Mouse (Mus musculus) CH12.LX (cell line): Measurements from ENCODE around the gene Ppp1r1c. TPM values are rescaled to one million over a fixed set of nuclear protein-coding genes. Genes with fewer than 3 reads are reported as not detected.

Experiments used
- DNase-seq: peaks from one replicate; pipeline ENCODE4 v3.0.0-alpha.2; 2013; ENCODE audit errors: extremely low read depth
- H3K27ac ChIP-seq: 2 replicates; pipeline ENCODE4 v1.5.1; 2012; ENCODE audit warnings: low read depth, mild to moderate bottlenecking, control low read depth, moderate library complexity; ENCODE audit not compliant: insufficient read depth
- H3K27me3 ChIP-seq: replicated peaks from 2 replicates; pipeline ENCODE3; 2012; ENCODE audit warnings: inconsistent platforms
- H3K36me3 ChIP-seq, 2 experiments: replicated peaks in 1 of 2; 2 replicates each; pipeline versions ENCODE3 to v1.6.1; 2012; ENCODE audit warnings: inconsistent platforms in 1 of 2, low read length in 1 of 2, mild to moderate bottlenecking in 1 of 2, mixed read lengths in 1 of 2, moderate library complexity in 1 of 2; ENCODE audit not compliant: control insufficient read depth in 1 of 2, insufficient read depth in 1 of 2
- H3K4me1 ChIP-seq, 2 experiments: 2 replicates each; pipeline ENCODE4 v1.6.1; 2012; ENCODE audit warnings: inconsistent platforms in 1 of 2, moderate library complexity in 1 of 2; ENCODE audit not compliant: insufficient read depth in 2 of 2, control insufficient read depth in 1 of 2
- H3K4me2 ChIP-seq: 2 replicates; pipeline ENCODE4 v1.6.1; 2012; ENCODE audit warnings: low read depth, mild to moderate bottlenecking, control low read depth; ENCODE audit not compliant: poor library complexity, insufficient read depth, severe bottlenecking
- H3K4me3 ChIP-seq, 3 experiments: fragments of 150-350 bp in 1 of 3; sonication (generic) in 1 of 3; replicated peaks in 1 of 3; 2 replicates each; pipeline versions ENCODE3 to v1.5.1; 2011 to 2012; ENCODE audit warnings: low read depth in 2 of 3, low read length in 2 of 3, mild to moderate bottlenecking in 2 of 3, moderate library complexity in 2 of 3, control low read depth in 1 of 3, improper control_type of control experiment in 1 of 3, inconsistent platforms in 1 of 3, mixed read lengths in 1 of 3; ENCODE audit not compliant: poor library complexity in 1 of 3
- H3K79me2 ChIP-seq: replicated peaks from 2 replicates; pipeline ENCODE4 v1.6.1; 2012; ENCODE audit warnings: mild to moderate bottlenecking, moderate library complexity; ENCODE audit not compliant: control insufficient read depth, poor library complexity, insufficient read depth, severe bottlenecking; ENCODE audit errors: extremely low read depth
- H3K9ac ChIP-seq: 2 replicates; pipeline ENCODE4 v1.6.1; 2012; ENCODE audit warnings: low read depth, mild to moderate bottlenecking, control low read depth, moderate library complexity; ENCODE audit not compliant: insufficient read depth
- H3K9me3 ChIP-seq: replicated peaks from 2 replicates; pipeline ENCODE3; 2012; ENCODE audit warnings: low read length, inconsistent platforms, mixed read lengths
- BHLHE40 ChIP-seq: IDR thresholded peaks from 2 replicates; pipeline ENCODE4 v1.6.1; 2011; ENCODE audit warnings: mild to moderate bottlenecking, low read depth, low read length, improper control_type of control experiment
- CTCF ChIP-seq, 2 experiments: IDR thresholded peaks in 1 of 2; conservative IDR thresholded peaks in 1 of 2; 2 replicates each; pipeline ENCODE4 v1.5.1; 2011 to 2012; ENCODE audit warnings: low read depth in 2 of 2, low read length in 2 of 2, improper control_type of control experiment in 1 of 2, inconsistent platforms in 1 of 2, mild to moderate bottlenecking in 1 of 2, moderate library complexity in 1 of 2
- E2F4 ChIP-seq: IDR thresholded peaks from 2 replicates; pipeline ENCODE4 v1.6.1; 2011; ENCODE audit warnings: low read depth, low read length, improper control_type of control experiment; ENCODE audit not compliant: insufficient replicate concordance
- EP300 ChIP-seq: IDR thresholded peaks from 2 replicates; pipeline ENCODE4 v1.6.1; 2011; ENCODE audit warnings: low read length, improper control_type of control experiment
- ETS1 ChIP-seq: conservative IDR thresholded peaks from 2 replicates; pipeline ENCODE4 v1.6.1; 2012; ENCODE audit warnings: low read depth, mild to moderate bottlenecking, inconsistent platforms, low read length, improper control_type of control experiment, moderate library complexity
- HCFC1 ChIP-seq: IDR thresholded peaks from 2 replicates; pipeline ENCODE4 v1.6.1; 2012; ENCODE audit warnings: low read depth, mild to moderate bottlenecking, inconsistent platforms, low read length, improper control_type of control experiment
- IRF4 ChIP-seq: IDR thresholded peaks from 2 replicates; pipeline ENCODE4 v1.6.1; 2014; ENCODE audit warnings: low read depth, mild to moderate bottlenecking, inconsistent platforms, low read length, improper control_type of control experiment
- JUN ChIP-seq: IDR thresholded peaks from 2 replicates; pipeline ENCODE4 v1.6.1; 2011; ENCODE audit warnings: low read depth, mild to moderate bottlenecking, low read length, improper control_type of control experiment, moderate library complexity; ENCODE audit not compliant: insufficient read depth
- JUND ChIP-seq: conservative IDR thresholded peaks from 2 replicates; pipeline ENCODE4 v1.6.1; 2011; ENCODE audit warnings: low read depth, low read length, improper control_type of control experiment
- KAT2A ChIP-seq: IDR thresholded peaks from 2 replicates; pipeline ENCODE4 v1.6.1; 2012; ENCODE audit warnings: low read length, improper control_type of control experiment, inconsistent platforms; ENCODE audit not compliant: insufficient replicate concordance
- MAFK ChIP-seq: IDR thresholded peaks from 2 replicates; pipeline ENCODE4 v1.6.1; 2011; ENCODE audit warnings: low read length, improper control_type of control experiment; ENCODE audit not compliant: insufficient replicate concordance
- MAX ChIP-seq: IDR thresholded peaks from 2 replicates; pipeline ENCODE4 v1.6.1; 2011; ENCODE audit warnings: low read length, improper control_type of control experiment
- MAZ ChIP-seq: IDR thresholded peaks from 2 replicates; pipeline ENCODE4 v1.6.1; 2012; ENCODE audit warnings: low read depth, mild to moderate bottlenecking, inconsistent platforms, low read length, improper control_type of control experiment, moderate library complexity
- MEF2A ChIP-seq: IDR thresholded peaks from 2 replicates; pipeline ENCODE4 v1.6.1; 2014; ENCODE audit warnings: low read depth, mild to moderate bottlenecking, inconsistent platforms, low read length, improper control_type of control experiment, borderline replicate concordance
- MYC ChIP-seq: IDR thresholded peaks from 2 replicates; pipeline ENCODE4 v1.6.1; 2011; ENCODE audit warnings: low read depth, mild to moderate bottlenecking, improper control_type of control experiment, low read length
- NRF1 ChIP-seq: IDR thresholded peaks from 2 replicates; pipeline ENCODE4 v1.6.1; 2014; ENCODE audit warnings: low read depth, mild to moderate bottlenecking, inconsistent platforms, low read length, improper control_type of control experiment, moderate library complexity
- PAX5 ChIP-seq: IDR thresholded peaks from 2 replicates; pipeline ENCODE4 v1.6.1; 2012; ENCODE audit warnings: low read length, inconsistent platforms, mixed read lengths
- POLR2A ChIP-seq: IDR thresholded peaks from 2 replicates; pipeline ENCODE4 v1.6.1; 2011; ENCODE audit warnings: low read depth, mild to moderate bottlenecking, improper control_type of control experiment, low read length
- POLR2AphosphoS2 ChIP-seq: IDR thresholded peaks from 2 replicates; pipeline ENCODE4 v1.6.1; 2011; ENCODE audit warnings: low read depth, low read length, improper control_type of control experiment
- ZC3H11A ChIP-seq: IDR thresholded peaks from 2 replicates; pipeline ENCODE4 v1.6.1; 2012; ENCODE audit warnings: low read depth, mild to moderate bottlenecking, inconsistent platforms, low read length, improper control_type of control experiment
- ZKSCAN1 ChIP-seq: IDR thresholded peaks from 2 replicates; pipeline ENCODE4 v1.6.1; 2012; ENCODE audit warnings: low read depth, inconsistent platforms, low read length, improper control_type of control experiment, borderline replicate concordance
- ZMIZ1 ChIP-seq: IDR thresholded peaks from 2 replicates; pipeline ENCODE4 v1.6.1; 2012; ENCODE audit warnings: low read depth, mild to moderate bottlenecking, inconsistent platforms, low read length, improper control_type of control experiment
- dilution Hi-C: fragments of 300-500 bp; cut with MboI; formaldehyde crosslinking; loops from 2 replicates; pipeline ENCODE4 v1.14.3; 2020; ENCODE audit warnings: low sequenced_read_pairs; ENCODE audit not compliant: extremely low pct_unique_long_range_greater_than_20kb, extremely low pct_ligation_motif_present
- in situ Hi-C: fragments of 300-500 bp; cut with MboI; formaldehyde crosslinking; loops from 3 replicates; pipeline ENCODE4 v1.14.3; 2019; ENCODE audit warnings: low sequenced_read_pairs, low pct_ligation_motif_present, low pct_unique_long_range_greater_than_20kb, mixed read lengths
- polyA plus RNA-seq: library from polyadenylated mRNA; unstranded; fragments of >175 nt; gene quantifications from 2 replicates; pipeline ENCODE4 v1.2.1, GENCODE M21; 2012; ENCODE audit warnings: low read depth; ENCODE audit not compliant: insufficient read length
- total RNA-seq, 2 experiments: library from RNA; depleted of rRNA; stranded (reverse); fragments of 300-350 nt in 1 of 2; fragments of >200 nt in 1 of 2; gene quantifications; 2 replicates each; pipeline ENCODE4 v1.2.3; 2012 to 2014

The Ppp1r1c gene
- total and polyA plus RNA-seq, 3 experiments: not detected

- in situ Hi-C loops: no loop called here
- H3K4me1 ChIP-seq: peaks cover 4 to 26% of the 10 kb centered on the region in 2 experiments
- no peak overlapping the region for H3K4me2 ChIP-seq
- H3K9me3 ChIP-seq: no peaks in the 10 kb centered on the region
- DNase-seq: peak; percentile 31
- no peak for TF ChIP-seq POLR2A
- TF ChIP-seq PAX5: no peak
- TF ChIP-seq IRF4: peak; percentile 42; the same call in 1 of the 2 replicates
- no peak for TF ChIP-seq E2F4
- TF ChIP-seq EP300: peak; percentile 48; the same call in 1 of the 2 replicates
- TF ChIP-seq ZC3H11A: no peak
- TF ChIP-seq MAFK: peak; percentile 88
- no peak for TF ChIP-seq ZKSCAN1
- TF ChIP-seq BHLHE40: peak; percentile 95
- peak; percentile 74 for TF ChIP-seq JUND
- no peak for TF ChIP-seq HCFC1
- TF ChIP-seq ETS1: peak; percentile 86
- TF ChIP-seq JUN: peak; percentile 63; the same call in 1 of the 2 replicates
- TF ChIP-seq KAT2A: no peak
- TF ChIP-seq MYC: no peak
- TF ChIP-seq, all 38 proteins: peak for 7
- Histone ChIP-seq H3K36me3 (no peaks in the 10 kb centered on the region), H3K9ac (no peak overlapping the region), H3K4me3 (no peak overlapping the region), H3K27ac (no peak overlapping the region), H3K79me2 (no peaks in the 10 kb centered on the region), H3K27me3 (no peaks in the 10 kb centered on the region)
- dilution Hi-C loops: no loop called here
Observed at GRCm38 (mm10) chr2:79698166-79698565, 9.4 kb upstream of the Ppp1r1c start.

- dilution Hi-C loops: no loop called here
- Histone ChIP-seq H3K9me3 (no peaks in the 10 kb centered on the region), H3K36me3 (no peaks in the 10 kb centered on the region), H3K4me3 (no peak overlapping the region), H3K27ac (no peak overlapping the region), H3K79me2 (no peaks in the 10 kb centered on the region), H3K9ac (no peak overlapping the region), H3K4me1 (peaks cover 7 to 8% of the 10 kb centered on the region in 2 experiments; a peak in 3 of 4 replicates), H3K4me2 (no peak overlapping the region), H3K27me3 (no peaks in the 10 kb centered on the region)
- no peak for TF ChIP-seq MAX
- TF ChIP-seq EP300: no peak
- no peak for TF ChIP-seq NRF1
- TF ChIP-seq MAZ: no peak
- TF ChIP-seq ZMIZ1: no peak
- no peak for TF ChIP-seq CTCF (conservative IDR thresholded peaks at IDR 0.05 in 1 of 2, IDR thresholded peaks at IDR 0.05 in 1 of 2; ENCODE audit: low read depth in 2 of 2, low read length in 2 of 2)
- no peak for TF ChIP-seq ZC3H11A
- no peak for TF ChIP-seq MEF2A
- no peak for TF ChIP-seq POLR2A
- TF ChIP-seq POLR2AphosphoS2: no peak
- DNase-seq: no peak
- in situ Hi-C loops: no loop called here
Observed at GRCm38 (mm10) chr2:79704773-79705172, 2.8 kb upstream of the Ppp1r1c start.
